Mouse (Mus musculus) heart, embryonic 11.5 days (tissue): ENCODE data around the gene Adk. TPM values are rescaled to one million over a fixed set of nuclear protein-coding genes. Genes with fewer than 3 reads are reported as not detected.
A peak's percentile ranks its signal among the peaks of the same experiment; 100 is the strongest.

Experiments
- ATAC-seq: fragments of 200-750 bp; cut with Nextera tagmentation; replicated peaks from 2 replicates; pipeline ENCODE4 v1.8.0; 2017; ENCODE audit warnings: moderate library complexity; ENCODE audit not compliant: insufficient number of reproducible peaks, low FRiP score, low TSS enrichment
- H3K27ac ChIP-seq: fragments of 300-500 bp; sonication (generic); 2 replicates; pipeline ENCODE4 v1.5.1; 2014; ENCODE audit warnings: mild to moderate bottlenecking, low read depth, low read length
- H3K27me3 ChIP-seq: fragments of 300-500 bp; sonication (generic); 2 replicates; pipeline ENCODE4 v1.6.1; 2014; ENCODE audit warnings: mild to moderate bottlenecking, low read length, mixed read lengths; ENCODE audit not compliant: control insufficient read depth, insufficient read depth
- H3K36me3 ChIP-seq: fragments of 300-500 bp; sonication (generic); 2 replicates; pipeline ENCODE4 v1.6.1; 2014; ENCODE audit warnings: mild to moderate bottlenecking, low read length, moderate library complexity, mixed read lengths; ENCODE audit not compliant: control insufficient read depth, insufficient read depth
- H3K4me1 ChIP-seq: fragments of 300-500 bp; sonication (generic); 2 replicates; pipeline ENCODE4 v1.6.1; 2014; ENCODE audit warnings: low read length; ENCODE audit not compliant: control insufficient read depth, insufficient read depth
- H3K4me2 ChIP-seq: fragments of 300-500 bp; sonication (generic); 2 replicates; pipeline ENCODE4 v1.6.1; 2014; ENCODE audit warnings: mild to moderate bottlenecking, moderate library complexity
- H3K4me3 ChIP-seq: fragments of 300-500 bp; sonication (generic); 2 replicates; pipeline ENCODE4 v1.5.1; 2014; ENCODE audit warnings: low read depth, low read length
- H3K9ac ChIP-seq: fragments of 300-500 bp; sonication (generic); 2 replicates; pipeline ENCODE4 v1.6.1; 2014; ENCODE audit warnings: mild to moderate bottlenecking, low read depth, low read length, moderate library complexity
- H3K9me3 ChIP-seq: fragments of 300-500 bp; sonication (generic); replicated peaks from 2 replicates; pipeline ENCODE4 v1.6.1; 2016; ENCODE audit warnings: low read length; ENCODE audit not compliant: control insufficient read depth
- WGBS: fragments of 180-500 bp; shearing (Covaris S2); extraction: QIAGEN DNeasy Blood & Tissue Kit; methylation state at CpG from one replicate; pipeline ENCODE4 v1.1.7; 2014; ENCODE audit not compliant: insufficient replicate concordance; 5-methylcytosine and 5-hydroxymethylcytosine counted together
- polyA plus RNA-seq: library from polyadenylated mRNA; unstranded; fragments of >200 nt; fragmentation: Nextera tagmentation; extraction: Ambion mirVana; gene quantifications from 2 replicates; pipeline ENCODE4 v1.2.1, GENCODE M21; 2014

Adk gene
- polyA plus RNA-seq, result 261 and 271 TPM in 2 replicates

DNA sequence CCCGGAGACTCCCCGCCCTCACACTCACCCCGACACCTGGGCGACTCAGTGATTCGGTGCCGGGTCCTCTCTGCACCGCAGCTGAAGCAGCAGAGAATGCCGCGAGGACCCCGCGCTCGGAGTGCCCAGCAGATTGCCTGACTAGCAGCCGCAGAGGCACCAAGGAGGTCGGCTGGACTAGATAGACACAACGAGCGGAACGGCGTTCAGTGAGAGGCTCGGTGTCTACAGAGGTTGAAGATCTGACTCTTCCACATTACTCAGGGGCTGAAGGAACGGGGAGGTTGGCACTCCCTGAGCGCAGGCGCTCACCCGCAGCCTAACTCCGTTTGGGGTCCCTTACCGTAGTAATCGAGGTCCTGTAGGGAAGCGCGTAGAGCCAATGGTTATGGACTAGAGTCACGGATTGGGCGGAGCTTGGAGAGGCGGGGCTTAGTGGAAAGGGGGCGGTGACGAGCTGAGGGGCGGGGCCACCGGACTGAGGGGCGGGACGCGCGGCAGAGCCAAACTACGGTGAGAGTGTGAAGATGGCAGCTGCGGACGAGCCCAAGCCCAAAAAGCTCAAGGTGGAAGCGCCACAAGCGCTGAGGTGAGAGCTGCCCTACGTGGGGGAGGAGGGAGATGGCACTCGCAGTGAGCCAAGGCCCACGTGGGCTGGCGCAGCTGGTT, at the start of gene Adk, which contains the start of gene Ap3m1:
Gene Adk (plus strand): TSS at position 463 of the 669 bp plus-strand sequence.
Gene Ap3m1 (minus strand): TSS at position 397 of the 669 bp plus-strand sequence.
- Histone ChIP-seq H3K4me3 (peak within 1 kb of the TSS; percentile 86), H3K9ac (peak within 1 kb of the TSS; percentile 89), H3K27ac (peak within 1 kb of the TSS; percentile 93), H3K4me2 (peak within 1 kb of the TSS; percentile 93), H3K9me3 (no peaks in the 10 kb centered on the region), H3K27me3 (no peaks in the 10 kb centered on the region), H3K4me1 (peaks cover 14% of the 10 kb centered on the region), H3K36me3 (no peaks in the 10 kb centered on the region; the same call in 1 of the 2 replicates)
- under 1% methylated on average over 48 of the region's 48 CpGs for WGBS
- peak; percentile 95 for ATAC-seq

DNA sequence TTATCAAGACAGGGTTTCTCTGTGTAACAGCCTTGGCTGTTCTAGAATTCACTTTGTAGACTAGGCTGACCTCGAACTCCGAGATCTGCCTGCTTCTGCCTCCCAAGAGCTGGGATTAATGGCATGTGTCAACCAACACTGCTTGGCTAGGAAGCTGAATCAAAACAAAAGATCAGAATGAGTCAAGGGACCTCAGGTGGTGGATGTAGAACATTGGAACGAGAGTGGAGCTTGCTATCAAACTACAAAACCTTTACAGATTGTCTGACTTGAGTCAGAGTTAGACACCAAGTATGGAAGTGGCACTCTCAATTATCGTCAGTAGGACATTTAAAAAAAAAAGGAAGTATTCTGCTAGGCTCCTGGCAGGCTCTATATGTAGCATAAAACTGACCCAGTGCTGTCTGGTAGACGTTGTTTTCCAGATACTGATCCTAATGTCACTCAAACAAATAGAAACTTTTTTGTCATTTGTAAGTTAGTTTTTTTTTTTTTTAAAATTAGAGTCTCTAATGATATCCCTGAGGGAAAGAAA, 38.5 kb upstream of the Adk start:
- H3K9ac ChIP-seq, result no peak overlapping the region
- WGBS, result 79% methylated on average over 5 of the region's 5 CpGs
- no peak overlapping the region for H3K27ac ChIP-seq
- no peaks in the 10 kb centered on the region for H3K4me1 ChIP-seq
- no peak for ATAC-seq
- no peaks in the 10 kb centered on the region for H3K27me3 ChIP-seq
- no peak overlapping the region for H3K4me2 ChIP-seq
- H3K9me3 ChIP-seq, result 0 out of 2 replicates have a peak, but pooled peaks cover 2% of the 10 kb centered on the region
- no peak overlapping the region for H3K4me3 ChIP-seq
- peaks cover 20% of the 10 kb centered on the region for H3K36me3 ChIP-seq

DNA sequence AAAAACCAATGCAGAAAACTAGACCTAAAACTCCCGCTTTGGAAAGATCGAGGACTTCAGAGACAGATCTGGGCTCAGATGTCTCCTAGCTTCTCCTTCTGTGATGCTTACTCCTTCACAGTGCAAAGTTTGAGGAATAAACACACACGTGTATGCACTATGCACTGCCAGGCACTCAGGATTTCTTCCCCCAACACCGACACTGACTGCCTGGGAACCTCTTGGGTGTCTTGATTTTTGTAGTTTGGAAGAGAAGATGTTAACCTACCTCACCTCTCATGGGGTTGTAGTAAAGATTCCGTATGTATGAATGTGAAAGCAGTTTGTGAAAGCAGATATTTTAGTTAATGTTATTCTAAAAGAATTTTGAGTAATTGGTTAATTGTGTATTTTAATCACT, 34.5 kb upstream of the Adk start:
- H3K9ac ChIP-seq, result no peak overlapping the region
- WGBS, result 86% methylated on average over 5 of the region's 5 CpGs
- H3K4me1 ChIP-seq, result no peaks in the 10 kb centered on the region
- H3K9me3 ChIP-seq, result 0 out of 2 replicates have a peak, but pooled peaks cover 2% of the 10 kb centered on the region
- no peak for ATAC-seq
- H3K27ac ChIP-seq, result no peak overlapping the region
- peaks cover 25% of the 10 kb centered on the region for H3K36me3 ChIP-seq
- H3K4me3 ChIP-seq, result no peak overlapping the region
- H3K4me2 ChIP-seq, result no peak overlapping the region
- no peaks in the 10 kb centered on the region for H3K27me3 ChIP-seq

DNA sequence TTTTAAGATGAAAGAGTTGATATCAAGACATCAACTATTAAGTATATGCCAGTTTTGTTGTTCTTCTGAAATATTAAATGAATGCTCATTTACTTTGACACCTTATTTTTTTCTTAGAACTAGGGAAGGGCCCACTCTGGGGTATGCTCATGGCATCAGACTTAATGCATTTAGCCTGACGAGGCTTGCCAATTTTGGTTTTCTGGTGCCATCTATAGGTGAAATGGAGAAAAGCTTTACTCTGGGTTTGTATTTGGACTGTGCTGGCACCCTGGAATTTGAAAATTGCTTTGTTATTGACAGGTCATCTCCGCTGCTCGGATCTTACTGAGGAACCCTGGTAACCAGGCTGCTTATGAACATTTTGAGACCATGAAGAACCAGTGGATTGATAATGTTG, 33.4 kb upstream of the Adk start:
- peaks cover 31% of the 10 kb centered on the region for H3K36me3 ChIP-seq
- no peak overlapping the region for H3K4me2 ChIP-seq
- H3K4me1 ChIP-seq, result no peaks in the 10 kb centered on the region
- ATAC-seq, result no peak; the same call in 1 of the 2 replicates
- H3K9me3 ChIP-seq, result 0 out of 2 replicates have a peak, but pooled peaks cover 2% of the 10 kb centered on the region
- no peak overlapping the region for H3K27ac ChIP-seq
- no peaks in the 10 kb centered on the region for H3K27me3 ChIP-seq
- no peak overlapping the region for H3K9ac ChIP-seq
- no peak overlapping the region for H3K4me3 ChIP-seq
- WGBS, result 62% methylated on average over 3 of the region's 3 CpGs

DNA sequence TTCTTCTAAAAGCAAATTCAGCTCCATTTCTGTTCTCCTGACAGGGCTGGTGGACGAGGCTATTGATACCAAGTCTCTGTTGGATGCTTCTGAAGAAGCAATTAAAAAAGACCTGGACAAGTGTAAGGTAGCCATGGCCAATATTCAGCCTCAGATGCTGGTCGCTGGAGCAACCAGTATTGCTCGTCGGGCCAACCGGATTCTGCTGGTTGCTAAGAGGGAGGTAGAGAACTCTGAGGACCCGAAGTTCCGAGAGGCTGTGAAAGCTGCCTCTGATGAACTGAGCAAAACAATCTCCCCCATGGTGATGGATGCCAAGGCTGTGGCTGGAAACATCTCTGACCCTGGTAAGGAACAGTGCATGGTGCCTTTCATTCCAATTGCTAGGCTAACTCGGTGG, 31.9 kb upstream of the Adk start:
- Histone ChIP-seq H3K27me3 (no peaks in the 10 kb centered on the region), H3K4me3 (no peak overlapping the region), H3K27ac (no peak overlapping the region), H3K4me1 (no peaks in the 10 kb centered on the region), H3K36me3 (peaks cover 45% of the 10 kb centered on the region), H3K4me2 (no peak overlapping the region), H3K9me3 (0 out of 2 replicates have a peak, but pooled peaks cover 2% of the 10 kb centered on the region), H3K9ac (no peak overlapping the region)
- 90% methylated on average over 8 of the region's 8 CpGs for WGBS
- ATAC-seq, result no peak

DNA sequence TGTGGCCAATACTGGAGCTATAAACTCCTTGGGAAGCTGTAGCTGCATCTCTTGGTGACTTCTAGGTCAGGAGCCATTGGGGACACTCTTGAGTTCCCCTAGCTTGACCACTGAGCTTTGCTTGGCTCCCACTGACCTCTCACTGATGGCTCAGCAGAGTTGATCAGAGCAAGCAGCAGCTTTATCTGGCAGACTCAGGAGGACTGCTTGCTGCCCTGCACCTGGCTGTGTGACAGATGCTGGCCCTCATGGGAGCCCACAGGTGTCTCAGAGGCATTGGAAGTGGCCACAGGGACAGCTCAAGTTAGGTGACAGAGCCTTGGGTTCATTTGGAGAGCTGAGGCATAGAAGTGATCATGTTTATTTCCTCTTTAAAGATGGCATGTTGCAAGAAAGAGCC, 24.8 kb upstream of the Adk start:
- Histone ChIP-seq H3K9ac (no peak overlapping the region), H3K36me3 (peaks cover 41% of the 10 kb centered on the region), H3K4me3 (no peak overlapping the region), H3K27me3 (no peaks in the 10 kb centered on the region), H3K4me2 (no peak overlapping the region), H3K27ac (no peak overlapping the region), H3K4me1 (peaks cover 6% of the 10 kb centered on the region; the same call in 1 of the 2 replicates), H3K9me3 (no peaks in the 10 kb centered on the region)
- no peak for ATAC-seq

DNA sequence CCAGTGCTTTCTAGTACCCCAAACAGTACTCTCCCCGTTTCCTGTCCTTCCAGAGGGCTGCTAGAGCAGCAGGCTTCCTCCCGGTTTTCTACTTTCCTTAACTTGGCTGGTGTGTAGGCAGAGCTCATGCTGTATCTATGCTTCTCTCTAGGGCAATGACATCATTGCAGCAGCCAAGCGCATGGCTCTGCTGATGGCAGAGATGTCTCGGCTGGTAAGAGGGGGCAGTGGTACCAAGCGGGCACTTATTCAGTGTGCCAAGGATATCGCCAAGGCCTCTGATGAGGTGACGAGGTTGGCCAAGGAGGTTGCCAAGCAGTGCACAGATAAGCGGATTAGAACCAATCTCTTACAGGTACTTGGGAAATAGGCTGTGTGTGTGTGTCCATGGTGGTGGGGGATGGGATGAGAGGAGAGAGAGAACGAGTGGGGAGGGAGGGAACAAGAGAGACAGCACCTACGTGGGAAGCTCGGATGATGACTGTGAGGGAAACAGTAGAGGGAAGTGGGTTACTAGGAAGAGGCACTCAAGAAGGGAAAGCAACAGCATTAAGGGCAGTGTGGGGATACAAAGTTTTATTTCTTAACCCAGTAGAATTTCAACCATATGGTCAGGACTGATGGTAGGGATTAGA, 23.2 kb upstream of the Adk start:
- Histone ChIP-seq H3K9ac (no peak overlapping the region), H3K36me3 (peaks cover 38% of the 10 kb centered on the region), H3K4me1 (peaks cover 6% of the 10 kb centered on the region; the same call in 1 of the 2 replicates), H3K27me3 (no peaks in the 10 kb centered on the region), H3K27ac (no peak overlapping the region), H3K9me3 (no peaks in the 10 kb centered on the region), H3K4me2 (no peak overlapping the region), H3K4me3 (no peak overlapping the region)
- no peak for ATAC-seq
- WGBS, result 78% methylated on average over 11 of the region's 11 CpGs

DNA sequence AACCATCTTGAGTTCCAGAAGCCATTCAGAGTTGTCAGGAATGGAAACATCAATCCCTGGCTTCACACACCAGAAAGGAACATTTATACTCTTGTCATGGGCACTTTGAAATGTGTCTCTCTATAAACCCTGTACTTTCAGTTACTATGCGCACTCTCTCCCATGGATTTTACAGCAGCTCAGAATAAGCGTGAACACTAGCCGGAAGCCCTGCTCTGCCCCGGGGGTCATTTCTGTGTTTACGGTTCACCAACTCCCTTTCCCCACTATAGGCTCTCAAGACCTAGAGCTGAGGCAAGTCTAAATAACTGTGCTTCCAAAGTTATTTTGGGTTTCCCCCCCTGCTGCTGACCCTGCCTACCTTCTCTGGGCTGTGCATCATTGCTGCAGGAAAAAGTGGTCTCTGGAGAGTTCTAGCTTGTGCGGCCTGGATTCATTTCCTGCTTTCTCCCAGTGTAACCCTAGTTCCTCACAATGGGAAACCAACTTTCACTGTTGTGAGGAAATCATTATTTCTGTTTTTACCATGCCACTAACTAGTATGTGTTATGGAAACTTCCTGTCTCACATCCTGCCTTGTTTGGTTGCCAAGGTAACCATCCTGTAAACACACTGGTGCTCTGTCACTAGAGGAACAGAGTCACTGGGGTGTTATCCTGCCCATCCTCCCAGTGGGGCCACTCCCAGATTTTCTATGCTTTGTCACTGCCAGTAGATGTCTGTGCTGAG, 20.4 kb upstream of the Adk start:
- H3K4me2 ChIP-seq, result no peak overlapping the region
- 77% methylated on average over 6 of the region's 6 CpGs for WGBS
- H3K36me3 ChIP-seq, result peaks cover 32% of the 10 kb centered on the region
- no peaks in the 10 kb centered on the region for H3K9me3 ChIP-seq
- ATAC-seq, result peak; percentile 49; the same call in 1 of the 2 replicates
- H3K4me3 ChIP-seq, result no peak overlapping the region
- H3K9ac ChIP-seq, result no peak overlapping the region
- peak overlapping the region; percentile 62 for H3K27ac ChIP-seq
- H3K27me3 ChIP-seq, result no peaks in the 10 kb centered on the region
- H3K4me1 ChIP-seq, result peaks cover 6% of the 10 kb centered on the region; the same call in 1 of the 2 replicates
